Mouse (Mus musculus): ENCODE results near the gene Chl1.

- TF ChIP-seq CTCF (IDR thresholded peaks at IDR 0.05; ENCODE audit: low read depth, low read length) (no peak), EP300 (IDR thresholded peaks at IDR 0.05; ENCODE audit: insufficient read depth, low read depth, low read length) (no peak), POLR2A (IDR thresholded peaks at IDR 0.05; ENCODE audit: insufficient read depth, low read length) (no peak)
Measured at GRCm38 (mm10) chr6:103673111-103673510, 162.7 kb downstream of the Chl1 start.

Data from ES-Bruce4 (cell line).